Mouse (Mus musculus): Measurements from ENCODE around the gene Ccr6. TPM values are rescaled to one million over a fixed set of nuclear protein-coding genes. Genes with fewer than 3 reads are reported as not detected.

Gene Ccr6
- polyA plus RNA-seq, 1 experiment, result 0.42 TPM

DNA sequence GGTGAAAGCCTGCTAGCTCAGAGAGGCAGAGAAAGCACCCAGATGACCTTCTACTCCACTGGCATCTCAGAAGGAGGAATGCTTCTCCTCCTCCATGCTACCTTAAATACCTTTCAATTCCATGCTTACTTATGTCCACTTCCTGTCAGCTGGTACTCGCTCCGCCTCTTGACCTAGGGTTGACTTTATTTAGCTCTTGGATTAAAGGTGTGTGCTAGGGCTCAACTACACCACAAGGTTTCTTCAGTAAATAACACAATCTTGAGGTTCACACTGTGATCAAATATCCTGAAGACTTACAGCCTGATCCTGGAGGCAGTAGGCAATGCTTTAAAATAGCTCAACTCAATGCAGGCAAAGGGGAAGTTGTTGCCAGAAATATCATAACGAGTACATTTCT, 6.2 kb upstream of the Ccr6 start:
- Histone ChIP-seq H3K4me1 (ENCODE audit: control insufficient read depth, insufficient read depth, low read length) (no peaks in the 10 kb centered on the region), H3K4me3 (ENCODE audit: insufficient read depth, low read length) (no peak overlapping the region), H3K27ac (ENCODE audit: insufficient read depth, low read length) (no peak overlapping the region)
- TF ChIP-seq CTCF (IDR thresholded peaks at IDR 0.05; ENCODE audit: extremely low read depth, insufficient read depth, low read length), result no peak
- no peak for TF ChIP-seq POLR2A (IDR thresholded peaks at IDR 0.05; ENCODE audit: extremely low read depth, insufficient read depth, low read length)

GRCm38 (mm10) chr17:8232089-8232488, 3.8 kb upstream of the Ccr6 start:
- Histone ChIP-seq H3K27ac (ENCODE audit: insufficient read depth, low read length) (no peak overlapping the region), H3K4me3 (ENCODE audit: insufficient read depth, low read length) (no peak overlapping the region), H3K4me1 (ENCODE audit: control insufficient read depth, insufficient read depth, low read length) (no peaks in the 10 kb centered on the region)
- TF ChIP-seq CTCF (IDR thresholded peaks at IDR 0.05; ENCODE audit: extremely low read depth, insufficient read depth, low read length) (no peak), POLR2A (IDR thresholded peaks at IDR 0.05; ENCODE audit: extremely low read depth, insufficient read depth, low read length) (no peak)

DNA sequence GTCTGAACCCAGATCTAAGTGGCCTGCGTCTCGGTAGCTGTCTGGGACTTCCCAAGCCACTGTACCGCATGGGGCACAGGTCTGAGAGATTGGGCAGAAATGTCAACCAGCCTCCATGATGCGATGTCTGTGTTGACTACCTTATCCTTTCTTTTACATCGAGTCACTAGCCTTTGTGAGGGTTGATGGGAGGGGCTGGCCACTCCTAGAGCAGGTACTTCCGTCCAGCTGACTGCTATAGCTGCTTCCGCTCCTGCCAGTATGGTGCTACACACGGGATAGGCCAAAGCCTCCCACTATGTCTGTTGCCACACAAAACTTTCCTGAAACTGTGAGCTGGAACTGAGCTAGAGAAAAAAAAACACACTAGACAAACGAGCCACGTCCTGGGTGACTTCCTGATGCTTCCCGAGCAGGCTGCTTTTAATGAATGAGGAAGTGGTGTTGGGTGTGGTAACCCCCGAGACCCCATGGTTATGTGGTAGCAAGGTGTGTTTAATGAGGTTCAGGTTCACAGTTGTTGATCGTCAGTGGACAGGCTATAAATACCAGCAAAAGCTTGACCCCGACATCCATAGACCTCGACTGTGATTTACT, 2.1 kb upstream of the Ccr6 start:
- no peaks in the 10 kb centered on the region for H3K4me1 ChIP-seq (ENCODE audit: control insufficient read depth, insufficient read depth, low read length)
- no peak for TF ChIP-seq CTCF (IDR thresholded peaks at IDR 0.05; ENCODE audit: extremely low read depth, insufficient read depth, low read length)
- no peak for TF ChIP-seq POLR2A (IDR thresholded peaks at IDR 0.05; ENCODE audit: extremely low read depth, insufficient read depth, low read length)
- no peak overlapping the region for H3K4me3 ChIP-seq (ENCODE audit: insufficient read depth, low read length)
- H3K27ac ChIP-seq (ENCODE audit: insufficient read depth, low read length), result no peak overlapping the region; the same call in 1 of the 2 replicates

GRCm38 (mm10) chr17:8234537-8234936, 1.3 kb upstream of the Ccr6 start:
- H3K27ac ChIP-seq (ENCODE audit: insufficient read depth, low read length), result no peak overlapping the region
- no peak overlapping the region for H3K4me3 ChIP-seq (ENCODE audit: insufficient read depth, low read length)
- TF ChIP-seq POLR2A (IDR thresholded peaks at IDR 0.05; ENCODE audit: extremely low read depth, insufficient read depth, low read length) (no peak), CTCF (IDR thresholded peaks at IDR 0.05; ENCODE audit: extremely low read depth, insufficient read depth, low read length) (no peak)
- no peaks in the 10 kb centered on the region for H3K4me1 ChIP-seq (ENCODE audit: control insufficient read depth, insufficient read depth, low read length)

- Histone ChIP-seq H3K27ac (ENCODE audit: insufficient read depth, low read length) (no peak overlapping the region), H3K4me1 (ENCODE audit: control insufficient read depth, insufficient read depth, low read length) (no peaks in the 10 kb centered on the region), H3K4me3 (ENCODE audit: insufficient read depth, low read length) (no peak overlapping the region)
- TF ChIP-seq POLR2A (IDR thresholded peaks at IDR 0.05; ENCODE audit: extremely low read depth, insufficient read depth, low read length) (no peak), CTCF (IDR thresholded peaks at IDR 0.05; ENCODE audit: extremely low read depth, insufficient read depth, low read length) (no peak)
Measured at GRCm38 (mm10) chr17:8238012-8238710, 2.3 kb downstream of the Ccr6 start.

DNA sequence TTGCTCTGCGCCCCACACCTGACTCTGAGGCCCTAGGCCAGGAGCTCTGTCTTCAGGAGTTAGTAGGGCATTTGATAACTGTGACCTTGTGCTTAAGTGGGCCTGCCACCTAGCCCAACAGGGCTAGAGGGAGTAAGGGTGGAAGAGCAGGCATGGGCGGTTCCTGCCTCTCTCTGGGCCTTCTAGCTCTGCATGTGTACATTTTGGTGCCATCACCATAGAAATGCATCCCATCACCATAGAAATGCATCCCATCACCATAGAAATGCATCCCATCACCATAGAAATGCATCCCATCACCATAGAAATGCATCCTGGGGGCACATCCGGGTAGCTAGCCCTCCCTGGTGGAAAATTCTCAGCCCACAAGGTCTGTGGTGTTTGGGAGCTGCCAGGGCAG, 3.7 kb downstream of the Ccr6 start:
- Histone ChIP-seq H3K27ac (ENCODE audit: insufficient read depth, low read length) (no peak overlapping the region), H3K4me3 (ENCODE audit: insufficient read depth, low read length) (no peak overlapping the region), H3K4me1 (ENCODE audit: control insufficient read depth, insufficient read depth, low read length) (no peaks in the 10 kb centered on the region)
- TF ChIP-seq POLR2A (IDR thresholded peaks at IDR 0.05; ENCODE audit: extremely low read depth, insufficient read depth, low read length) (no peak), CTCF (IDR thresholded peaks at IDR 0.05; ENCODE audit: extremely low read depth, insufficient read depth, low read length) (no peak)

DNA sequence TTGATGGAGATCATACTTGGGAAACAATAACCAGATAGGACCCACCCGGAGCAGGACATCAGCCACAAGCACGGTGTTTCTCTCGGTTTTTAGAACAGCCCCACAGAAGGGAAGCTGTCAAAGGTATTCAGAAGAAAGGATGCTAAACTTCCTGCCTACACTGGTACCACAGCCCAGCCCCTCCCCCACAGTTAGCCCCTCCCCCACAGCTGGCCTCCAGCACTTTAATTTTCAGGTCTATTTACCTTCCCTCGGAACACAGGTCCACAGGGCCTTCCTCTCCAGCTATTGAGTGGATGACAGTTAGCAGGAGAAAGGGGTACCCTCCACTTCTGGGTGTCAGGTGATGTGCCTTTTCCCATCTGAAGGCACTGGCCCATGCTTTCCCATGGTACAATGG, 4.7 kb downstream of the Ccr6 start:
- H3K27ac ChIP-seq (ENCODE audit: insufficient read depth, low read length), result no peak overlapping the region
- H3K4me3 ChIP-seq (ENCODE audit: insufficient read depth, low read length), result no peak overlapping the region
- H3K4me1 ChIP-seq (ENCODE audit: control insufficient read depth, insufficient read depth, low read length), result no peaks in the 10 kb centered on the region
- no peak for TF ChIP-seq CTCF (IDR thresholded peaks at IDR 0.05; ENCODE audit: extremely low read depth, insufficient read depth, low read length)
- TF ChIP-seq POLR2A (IDR thresholded peaks at IDR 0.05; ENCODE audit: extremely low read depth, insufficient read depth, low read length), result no peak

DNA sequence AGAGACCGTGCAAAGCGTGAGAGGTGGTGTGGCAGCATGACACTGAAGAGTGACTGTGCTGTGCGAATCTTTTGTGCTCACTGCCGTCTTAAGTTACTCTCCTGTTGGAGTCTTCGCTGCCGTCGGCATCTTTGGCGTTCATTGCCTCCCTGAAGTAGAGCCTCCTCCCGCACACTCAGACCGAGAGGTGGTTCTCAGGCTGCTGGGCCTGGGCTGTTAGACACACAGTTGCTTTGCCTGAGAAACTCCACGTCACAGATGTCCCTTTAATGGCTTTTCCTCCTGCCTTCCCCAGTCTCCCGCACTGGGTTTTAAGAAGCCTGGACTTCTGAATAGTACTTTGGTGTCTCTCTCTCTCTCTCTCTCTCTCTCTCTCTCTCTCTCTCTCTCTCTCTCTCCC, 5.8 kb downstream of the Ccr6 start:
- no peak for TF ChIP-seq POLR2A (IDR thresholded peaks at IDR 0.05; ENCODE audit: extremely low read depth, insufficient read depth, low read length)
- no peak for TF ChIP-seq CTCF (IDR thresholded peaks at IDR 0.05; ENCODE audit: extremely low read depth, insufficient read depth, low read length)
- no peak overlapping the region for H3K27ac ChIP-seq (ENCODE audit: insufficient read depth, low read length)

DNA sequence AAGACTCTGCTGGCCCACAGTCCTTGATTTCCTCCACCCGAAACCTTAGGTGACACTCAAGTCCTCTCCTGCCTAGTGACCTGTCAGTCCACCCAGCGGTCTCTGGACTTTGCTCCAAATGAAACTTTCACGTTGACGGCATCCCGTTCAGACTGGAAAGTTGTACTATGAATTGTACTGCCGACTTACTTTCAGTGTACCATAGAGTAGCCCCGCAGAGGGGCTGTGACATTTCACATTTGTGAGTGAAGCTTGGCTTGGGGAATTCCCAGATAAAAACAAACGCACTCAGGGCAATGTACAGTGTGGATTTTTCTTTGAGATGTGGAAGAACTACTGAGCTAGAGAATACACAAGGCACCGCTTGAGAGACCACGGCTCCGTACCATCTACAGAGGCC, 6.3 kb downstream of the Ccr6 start:
- TF ChIP-seq POLR2A (IDR thresholded peaks at IDR 0.05; ENCODE audit: extremely low read depth, insufficient read depth, low read length), result no peak
- no peak for TF ChIP-seq CTCF (IDR thresholded peaks at IDR 0.05; ENCODE audit: extremely low read depth, insufficient read depth, low read length)

More for the DNA sequence above, 5.8 kb downstream of the Ccr6 start:
- Histone ChIP-seq H3K4me3 (ENCODE audit: insufficient read depth, low read length) (no peak overlapping the region), H3K4me1 (ENCODE audit: control insufficient read depth, insufficient read depth, low read length) (no peaks in the 10 kb centered on the region)

GRCm38 (mm10) chr17:8244124-8244523, 8.3 kb downstream of the Ccr6 start:
- no peak overlapping the region for H3K27ac ChIP-seq (ENCODE audit: insufficient read depth, low read length)
- no peaks in the 10 kb centered on the region for H3K4me1 ChIP-seq (ENCODE audit: control insufficient read depth, insufficient read depth, low read length)
- no peak overlapping the region for H3K4me3 ChIP-seq (ENCODE audit: insufficient read depth, low read length)
- no peak for TF ChIP-seq CTCF (IDR thresholded peaks at IDR 0.05; ENCODE audit: extremely low read depth, insufficient read depth, low read length)
- TF ChIP-seq POLR2A (IDR thresholded peaks at IDR 0.05; ENCODE audit: extremely low read depth, insufficient read depth, low read length), result no peak

More for the DNA sequence above, 6.3 kb downstream of the Ccr6 start:
- H3K4me3 ChIP-seq (ENCODE audit: insufficient read depth, low read length), result no peak overlapping the region
- no peaks in the 10 kb centered on the region for H3K4me1 ChIP-seq (ENCODE audit: control insufficient read depth, insufficient read depth, low read length)
- H3K27ac ChIP-seq (ENCODE audit: insufficient read depth, low read length), result no peak overlapping the region

Data from cortical plate, adult 2 months (tissue).